Mouse (Mus musculus): ENCODE measurements at regions not wholly inside any gene's neighbourhood (a gene's known extent, or its start where the extent isn't known, plus 50 kb on each side); places are given as distances from the start of the nearest gene placed in this dataset.

DNA sequence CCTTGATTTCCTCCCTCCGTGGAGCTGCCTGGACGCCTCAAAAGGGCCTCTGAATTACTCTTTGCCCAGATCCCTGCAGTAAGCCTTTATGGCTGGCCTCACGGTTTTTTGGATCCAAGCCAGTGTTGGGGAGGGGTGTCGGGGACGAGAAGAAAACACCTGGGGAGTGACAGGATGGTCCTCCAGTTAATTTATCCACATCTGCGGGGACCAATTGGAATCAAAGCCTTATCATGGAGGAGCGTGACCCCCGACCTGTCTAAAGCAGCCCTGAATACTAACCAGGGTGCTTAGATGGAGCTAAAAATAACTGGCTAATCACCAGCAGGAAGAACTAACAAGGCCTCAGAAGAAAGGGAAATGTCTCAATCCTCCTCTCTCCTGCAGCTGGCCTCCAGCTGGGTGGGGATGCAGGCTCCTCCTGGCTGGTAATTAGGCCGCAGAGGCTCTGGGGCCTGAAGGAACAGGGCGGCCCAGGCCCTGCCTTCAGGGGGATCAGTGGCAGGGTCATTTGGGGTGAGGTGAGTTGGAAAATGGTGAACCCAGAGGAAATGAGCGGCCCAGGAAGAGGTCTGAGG lies 107.2 kb upstream of the Atp1a1 start:
- TF ChIP-seq CTCF (IDR thresholded peaks at IDR 0.05; ENCODE audit: low read depth) = no peak
- no peak for TF ChIP-seq EP300 (IDR thresholded peaks at IDR 0.05; ENCODE audit: low read depth)

Data from liver, postnatal 0 days (tissue).